Mouse (Mus musculus) stomach, embryonic 16.5 days (tissue): ENCODE data around the gene Col13a1. TPM values are rescaled to one million over a fixed set of nuclear protein-coding genes. Genes with fewer than 3 reads are reported as not detected.

Experiments used
- ATAC-seq: fragments of 200-750 bp; cut with Nextera tagmentation; 2 replicates; pipeline ENCODE4 v1.8.0; 2017; ENCODE audit warnings: moderate number of reproducible peaks, moderate TSS enrichment; ENCODE audit not compliant: insufficient read depth, low FRiP score
- H3K27ac ChIP-seq: fragments of 300-500 bp; sonication (generic); 2 replicates; pipeline ENCODE4 v1.5.1; 2014; ENCODE audit warnings: low read length
- H3K27me3 ChIP-seq: fragments of 300-500 bp; sonication (generic); 2 replicates; pipeline ENCODE4 v1.6.1; 2014; ENCODE audit warnings: low read length, control low read depth, mixed read lengths; ENCODE audit not compliant: control insufficient read depth, insufficient read depth
- H3K36me3 ChIP-seq: fragments of 300-500 bp; sonication (generic); 2 replicates; pipeline ENCODE4 v1.6.1; 2014; ENCODE audit warnings: low read length; ENCODE audit not compliant: control insufficient read depth, insufficient read depth
- H3K4me1 ChIP-seq: fragments of 300-500 bp; sonication (generic); 2 replicates; pipeline ENCODE4 v1.6.1; 2014; ENCODE audit warnings: low read length, control low read depth, mixed read lengths; ENCODE audit not compliant: control insufficient read depth, insufficient read depth
- H3K4me2 ChIP-seq: fragments of 300-500 bp; sonication (generic); 2 replicates; pipeline ENCODE4 v1.6.1; 2014; ENCODE audit warnings: low read depth, low read length, mixed read lengths
- H3K4me3 ChIP-seq: fragments of 300-500 bp; sonication (generic); replicated peaks from 2 replicates; pipeline ENCODE4 v1.5.1; 2014; ENCODE audit warnings: mild to moderate bottlenecking, low read length
- H3K9ac ChIP-seq: fragments of 300-500 bp; sonication (generic); 2 replicates; pipeline ENCODE4 v1.6.1; 2014; ENCODE audit warnings: low read length
- H3K9me3 ChIP-seq: fragments of 300-500 bp; sonication (generic); replicated peaks from 2 replicates; pipeline ENCODE4 v1.6.1; 2016; ENCODE audit warnings: low read length, control low read depth; ENCODE audit not compliant: control insufficient read depth
- WGBS: fragments of 180-500 bp; shearing (Covaris S2); extraction: QIAGEN DNeasy Blood & Tissue Kit; methylation state at CpG from one replicate; pipeline ENCODE4 v1.1.7; 2014; 5-methylcytosine and 5-hydroxymethylcytosine counted together
- polyA plus RNA-seq: library from polyadenylated mRNA; unstranded; fragments of >200 nt; fragmentation: Nextera tagmentation; extraction: Ambion mirVana; gene quantifications from 2 replicates; pipeline ENCODE4 v1.2.1, GENCODE M21; 2015

Col13a1 gene
- polyA plus RNA-seq, 1 experiment from 2014 or later, result 4.0 TPM

- Histone ChIP-seq H3K36me3 (no peaks in the 10 kb centered on the region), H3K4me3 (no peak overlapping the region), H3K27ac (no peak overlapping the region), H3K9ac (no peak overlapping the region), H3K27me3 (no peaks in the 10 kb centered on the region), H3K4me1 (no peaks in the 10 kb centered on the region), H3K9me3 (no peaks in the 10 kb centered on the region), H3K4me2 (no peak overlapping the region)
- no peak for ATAC-seq
- 84% methylated on average over 5 of the region's 5 CpGs for WGBS
Measured at GRCm38 (mm10) chr10:61894564-61894963, 84.3 kb downstream of the Col13a1 start.

GRCm38 (mm10) chr10:61891138-61891537 lies 87.8 kb downstream of the Col13a1 start:
- 66% methylated on average over 9 of the region's 9 CpGs for WGBS
- Histone ChIP-seq H3K4me3 (no peak overlapping the region), H3K27ac (no peak overlapping the region), H3K4me1 (no peaks in the 10 kb centered on the region), H3K9me3 (no peaks in the 10 kb centered on the region), H3K27me3 (no peaks in the 10 kb centered on the region), H3K36me3 (no peaks in the 10 kb centered on the region), H3K4me2 (no peak overlapping the region), H3K9ac (no peak overlapping the region)
- ATAC-seq, result no peak

- Histone ChIP-seq H3K4me3 (no peak overlapping the region), H3K27ac (no peak overlapping the region), H3K27me3 (no peaks in the 10 kb centered on the region), H3K9ac (no peak overlapping the region), H3K4me2 (no peak overlapping the region), H3K4me1 (no peaks in the 10 kb centered on the region), H3K9me3 (no peaks in the 10 kb centered on the region), H3K36me3 (no peaks in the 10 kb centered on the region)
- WGBS, result 96% methylated on average over 10 of the region's 10 CpGs
- ATAC-seq, result no peak
Measured at GRCm38 (mm10) chr10:61890294-61890693, 88.6 kb downstream of the Col13a1 start.

GRCm38 (mm10) chr10:61879427-61879826 lies 99.5 kb downstream of the Col13a1 start:
- peak; percentile 54; the same call in 1 of the 2 replicates for ATAC-seq

GRCm38 (mm10) chr10:61877787-61878186 lies 101.1 kb downstream of the Col13a1 start:
- H3K4me1 ChIP-seq, result peaks cover 16% of the 10 kb centered on the region
- no peaks in the 10 kb centered on the region for H3K9me3 ChIP-seq
- H3K4me3 ChIP-seq, result no peak overlapping the region
- 0 out of 2 replicates have a peak, but pooled peaks have one; percentile 20 for ATAC-seq
- H3K27me3 ChIP-seq, result no peaks in the 10 kb centered on the region
- 12% methylated on average over 6 of the region's 6 CpGs for WGBS
- H3K27ac ChIP-seq, result no peak overlapping the region
- H3K4me2 ChIP-seq, result no peak overlapping the region
- no peaks in the 10 kb centered on the region for H3K36me3 ChIP-seq
- no peak overlapping the region for H3K9ac ChIP-seq

More at GRCm38 (mm10) chr10:61879427-61879826, 99.5 kb downstream of the Col13a1 start:
- H3K9ac ChIP-seq, result no peak overlapping the region
- H3K27ac ChIP-seq, result no peak overlapping the region
- no peaks in the 10 kb centered on the region for H3K36me3 ChIP-seq
- no peak overlapping the region for H3K4me2 ChIP-seq
- H3K4me1 ChIP-seq, result peaks cover 13% of the 10 kb centered on the region
- H3K27me3 ChIP-seq, result no peaks in the 10 kb centered on the region
- 9% methylated on average over 4 of the region's 4 CpGs for WGBS
- no peaks in the 10 kb centered on the region for H3K9me3 ChIP-seq
- H3K4me3 ChIP-seq, result no peak overlapping the region

GRCm38 (mm10) chr10:61869796-61870195 lies 109.1 kb downstream of the Col13a1 start:
- H3K4me1 ChIP-seq, result 0 out of 2 replicates have a peak, but pooled peaks cover 3% of the 10 kb centered on the region
- ATAC-seq, result no peak

GRCm38 (mm10) chr10:61866045-61866580 lies 112.8 kb downstream of the Col13a1 start:
- no peaks in the 10 kb centered on the region for H3K27me3 ChIP-seq
- ATAC-seq, result peak; percentile 56; the same call in 1 of the 2 replicates
- H3K36me3 ChIP-seq, result peaks cover 6% of the 10 kb centered on the region
- 43% methylated on average over 11 of the region's 11 CpGs for WGBS
- H3K4me1 ChIP-seq, result no peaks in the 10 kb centered on the region
- no peak overlapping the region for H3K4me2 ChIP-seq
- no peak overlapping the region for H3K4me3 ChIP-seq
- H3K9me3 ChIP-seq, result peaks cover 14% of the 10 kb centered on the region
- no peak overlapping the region for H3K27ac ChIP-seq
- no peak overlapping the region for H3K9ac ChIP-seq

More at GRCm38 (mm10) chr10:61869796-61870195, 109.1 kb downstream of the Col13a1 start:
- Histone ChIP-seq H3K36me3 (no peaks in the 10 kb centered on the region), H3K9me3 (no peaks in the 10 kb centered on the region), H3K4me2 (no peak overlapping the region), H3K4me3 (no peak overlapping the region), H3K27ac (no peak overlapping the region), H3K27me3 (no peaks in the 10 kb centered on the region), H3K9ac (no peak overlapping the region)
- WGBS, result 82% methylated on average over 3 of the region's 3 CpGs

- WGBS, result 85% methylated on average over 2 of the region's 2 CpGs
- no peak overlapping the region for H3K4me3 ChIP-seq
Measured at GRCm38 (mm10) chr10:61859451-61859850, 119.5 kb downstream of the Col13a1 start.

GRCm38 (mm10) chr10:61855139-61855675 lies 123.7 kb downstream of the Col13a1 start:
- Histone ChIP-seq H3K4me1 (no peaks in the 10 kb centered on the region), H3K27me3 (no peaks in the 10 kb centered on the region), H3K9ac (no peak overlapping the region), H3K9me3 (no peaks in the 10 kb centered on the region), H3K36me3 (no peaks in the 10 kb centered on the region), H3K27ac (no peak overlapping the region), H3K4me3 (no peak overlapping the region), H3K4me2 (no peak overlapping the region)
- 68% methylated on average over 8 of the region's 8 CpGs for WGBS
- no peak for ATAC-seq

More at GRCm38 (mm10) chr10:61859451-61859850, 119.5 kb downstream of the Col13a1 start:
- no peak for ATAC-seq
- Histone ChIP-seq H3K27ac (no peak overlapping the region), H3K36me3 (peaks cover 6% of the 10 kb centered on the region), H3K4me1 (no peaks in the 10 kb centered on the region), H3K9me3 (peaks cover 14% of the 10 kb centered on the region), H3K27me3 (no peaks in the 10 kb centered on the region), H3K4me2 (no peak overlapping the region), H3K9ac (no peak overlapping the region)
